Mouse (Mus musculus) lung, adult 18-20 months (tissue): Measurements from ENCODE around the gene Serpinb5.
"Not testable (repeated sequence)": the region's sequence is repeated elsewhere in the genome, so short reads cannot be mapped to it uniquely, and the experiment has no call there.

Experiments used
- DNase-seq, 2 experiments: peaks; one replicate each; pipeline ENCODE4 v3.0.0; 2022; ENCODE audit warnings: mixed read lengths in 2 of 2

Gene Serpinb5

GRCm38 (mm10) chr1:106860847-106861246 lies at the start of gene Serpinb5:
Gene Serpinb5, plus strand, starts transcription at chr1:106861173.
- DNase-seq: peak in 1 of 2 experiments; percentile 20

GRCm38 (mm10) chr1:106814864-106815263 lies 46.1 kb upstream of the Serpinb5 start:
- no peak for DNase-seq

- no peak for DNase-seq
Measured at GRCm38 (mm10) chr1:106815265-106815664, 45.7 kb upstream of the Serpinb5 start.

- DNase-seq: no peak
Measured at GRCm38 (mm10) chr1:106816766-106817165, 44.2 kb upstream of the Serpinb5 start.

- DNase-seq: no peak
Measured at GRCm38 (mm10) chr1:106818323-106818722, 42.6 kb upstream of the Serpinb5 start.

- no peak for DNase-seq
Measured at GRCm38 (mm10) chr1:106822297-106822696, 38.7 kb upstream of the Serpinb5 start.

- DNase-seq: no peak
Measured at GRCm38 (mm10) chr1:106828784-106829183, 32.2 kb upstream of the Serpinb5 start.

GRCm38 (mm10) chr1:106865543-106865942 lies 4.6 kb downstream of the Serpinb5 start:
- no peak for DNase-seq

GRCm38 (mm10) chr1:106866029-106866428 lies 5.1 kb downstream of the Serpinb5 start:
- peak in 1 of 2 experiments; percentile 4 for DNase-seq

GRCm38 (mm10) chr1:106866768-106867167 lies 5.8 kb downstream of the Serpinb5 start:
- no peak for DNase-seq

- no peak for DNase-seq
Measured at GRCm38 (mm10) chr1:106869986-106870385, 9.0 kb downstream of the Serpinb5 start.

- DNase-seq: no peak
Measured at GRCm38 (mm10) chr1:106875193-106875886, 14.4 kb downstream of the Serpinb5 start.

- DNase-seq: no peak
Measured at GRCm38 (mm10) chr1:106876147-106876546, 15.2 kb downstream of the Serpinb5 start.

- DNase-seq: no peak
Measured at GRCm38 (mm10) chr1:106882723-106883122, 21.8 kb downstream of the Serpinb5 start.

GRCm38 (mm10) chr1:106883369-106883768 lies 22.4 kb downstream of the Serpinb5 start:
- no peak for DNase-seq

GRCm38 (mm10) chr1:106883812-106884211 lies 22.8 kb downstream of the Serpinb5 start:
- DNase-seq: no peak

GRCm38 (mm10) chr1:106895142-106895541 lies 34.2 kb downstream of the Serpinb5 start:
- DNase-seq: not testable (repeated sequence)

GRCm38 (mm10) chr1:106901406-106901805 lies 40.4 kb downstream of the Serpinb5 start:
- DNase-seq: peak; percentile 11 to 15

- DNase-seq: no peak
Measured at GRCm38 (mm10) chr1:106931954-106932353, 71.0 kb downstream of the Serpinb5 start.
